Mouse (Mus musculus) ES-E14 (cell line): ENCODE measurements around the gene Prr27. TPM values are rescaled to one million over a fixed set of nuclear protein-coding genes. Genes with fewer than 3 reads are reported as not detected.

Experiments
- DNase-seq: peaks from one replicate; pipeline ENCODE4 v3.0.0-alpha.2; 2013; ENCODE audit warnings: low read depth, low spot score
- H3K27ac ChIP-seq: 2 replicates; pipeline ENCODE4 v1.5.1; 2012; ENCODE audit warnings: low read depth, mild to moderate bottlenecking, low read length, moderate library complexity, mixed read lengths; ENCODE audit not compliant: poor library complexity, insufficient read depth, severe bottlenecking
- H3K36me3 ChIP-seq: 2 replicates; pipeline ENCODE4 v1.6.1; 2012; ENCODE audit warnings: mild to moderate bottlenecking, low read length, moderate library complexity, mixed read lengths; ENCODE audit not compliant: control insufficient read depth, poor library complexity, insufficient read depth, severe bottlenecking
- H3K4me1 ChIP-seq, 2 experiments: fragments of 150-350 bp in 1 of 2; sonication (generic) in 1 of 2; 2 replicates each; pipeline ENCODE4 v1.6.1; 2012; ENCODE audit warnings: low read length in 2 of 2, mild to moderate bottlenecking in 1 of 2, mixed read lengths in 1 of 2; ENCODE audit not compliant: control insufficient read depth in 2 of 2, insufficient read depth in 2 of 2, poor library complexity in 1 of 2
- H3K4me3 ChIP-seq, 2 experiments: fragments of 150-350 bp in 1 of 2; sonication (generic) in 1 of 2; 2 replicates each; pipeline ENCODE4 v1.5.1; 2012; ENCODE audit warnings: low read length in 2 of 2, low read depth in 1 of 2, mild to moderate bottlenecking in 1 of 2, mixed read lengths in 1 of 2; ENCODE audit not compliant: insufficient read depth in 1 of 2, poor library complexity in 1 of 2, severe bottlenecking in 1 of 2
- H3K9ac ChIP-seq: 2 replicates; pipeline ENCODE4 v1.6.1; 2012; ENCODE audit warnings: low read depth, mild to moderate bottlenecking, low read length, mixed read lengths; ENCODE audit not compliant: poor library complexity, insufficient read depth, severe bottlenecking
- H3K9me3 ChIP-seq: fragments of 150-350 bp; sonication (generic); 2 replicates; pipeline ENCODE4 v1.6.1; 2012; ENCODE audit warnings: low read depth, mild to moderate bottlenecking, low read length; ENCODE audit not compliant: control insufficient read depth, insufficient read depth
- CHD2 ChIP-seq: IDR thresholded peaks from 2 replicates; pipeline ENCODE4 v1.6.1; 2014; ENCODE audit warnings: mild to moderate bottlenecking, low read depth, low read length, inconsistent platforms
- HCFC1 ChIP-seq: IDR thresholded peaks from 2 replicates; pipeline ENCODE4 v1.6.1; 2012; ENCODE audit warnings: low read length, inconsistent platforms, borderline replicate concordance; ENCODE audit not compliant: insufficient read depth
- MAFK ChIP-seq: IDR thresholded peaks from 2 replicates; pipeline ENCODE4 v1.6.1; 2014; ENCODE audit warnings: mild to moderate bottlenecking, low read depth, low read length, inconsistent platforms; ENCODE audit not compliant: insufficient read depth
- ZC3H11A ChIP-seq: IDR thresholded peaks from 2 replicates; pipeline ENCODE4 v1.6.1; 2012; ENCODE audit warnings: low read depth, mild to moderate bottlenecking, inconsistent platforms, low read length, borderline replicate concordance
- ZNF384 ChIP-seq: IDR thresholded peaks from 2 replicates; pipeline ENCODE4 v1.6.1; 2012; ENCODE audit warnings: low read depth, low read length, inconsistent platforms
- in situ Hi-C, 2 experiments: fragments of 600-800 bp; cut with MboI; formaldehyde crosslinking; loops; one replicate each; pipeline ENCODE4 v1.15.1; 2025; ENCODE audit warnings: low sequenced_read_pairs in 2 of 2, inconsistent platforms in 1 of 2; ENCODE audit not compliant: unreplicated experiment in 2 of 2
- total RNA-seq: library from RNA; depleted of rRNA; stranded (reverse); fragments of 300-350 nt; gene quantifications from 2 replicates; pipeline ENCODE4 v1.2.3, GENCODE M21; 2012; rRNA removed

Gene Prr27
- not detected in 2 replicates for total RNA-seq

GRCm38 (mm10) chr5:87825386-87825785 is at the start of gene Prr27:
Gene Prr27, plus strand, starts transcription at chr5:87825686.
- Histone ChIP-seq H3K27ac (no peak within 1 kb of the TSS), H3K4me1 (no peaks in the 10 kb centered on the region), H3K4me3 (no peak within 1 kb of the TSS), H3K36me3 (no peaks in the 10 kb centered on the region), H3K9me3 (no peaks in the 10 kb centered on the region), H3K9ac (no peak within 1 kb of the TSS)
- DNase-seq, result no peak
- in situ Hi-C loops, result no loop called here
- TF ChIP-seq ZC3H11A, result no peak
- TF ChIP-seq ZNF384, result no peak
- no peak for TF ChIP-seq CHD2
- no peak for TF ChIP-seq HCFC1
- no peak for TF ChIP-seq MAFK

GRCm38 (mm10) chr5:87782731-87783130 is 42.8 kb upstream of the Prr27 start:
- no peak for TF ChIP-seq MAFK
- TF ChIP-seq ZNF384, result no peak
- no peak for TF ChIP-seq CHD2
- TF ChIP-seq HCFC1, result no peak
- TF ChIP-seq ZC3H11A, result no peak
- Histone ChIP-seq H3K4me3 (no peak overlapping the region), H3K9ac (no peak overlapping the region), H3K27ac (no peak overlapping the region), H3K9me3 (no peaks in the 10 kb centered on the region), H3K36me3 (no peaks in the 10 kb centered on the region), H3K4me1 (no peaks in the 10 kb centered on the region)
- DNase-seq, result no peak
- in situ Hi-C loops, result no loop called here

DNA sequence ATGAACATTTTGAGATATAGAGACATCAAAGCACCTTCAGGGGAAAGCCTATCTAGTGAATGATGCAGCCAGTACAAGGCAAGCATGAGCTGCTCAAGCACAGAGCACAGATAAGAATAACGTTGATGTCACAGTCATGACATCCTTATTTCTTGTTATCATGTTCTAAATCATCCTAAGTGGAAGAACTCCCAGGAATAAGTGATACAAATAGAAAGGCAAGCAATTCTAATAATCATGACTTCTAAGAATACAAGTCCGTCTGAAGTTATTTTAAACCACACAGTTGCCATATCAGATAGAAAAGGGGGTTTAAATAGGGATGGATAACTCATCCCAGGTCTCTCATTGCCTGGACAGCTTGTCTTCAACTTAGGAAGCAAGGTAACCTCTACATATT is 17.7 kb upstream of the Prr27 start, which contains the start of gene Csn1s2b:
TSS of gene Csn1s2b (plus strand) at position 301 of the 400 bp plus-strand sequence.
- Histone ChIP-seq H3K4me3 (no peak within 1 kb of the TSS), H3K27ac (no peak within 1 kb of the TSS), H3K9ac (no peak within 1 kb of the TSS), H3K4me1 (no peaks in the 10 kb centered on the region), H3K36me3 (no peaks in the 10 kb centered on the region), H3K9me3 (no peaks in the 10 kb centered on the region)
- TF ChIP-seq ZNF384, result no peak
- no peak for TF ChIP-seq HCFC1
- no peak for TF ChIP-seq ZC3H11A
- no peak for TF ChIP-seq MAFK
- TF ChIP-seq CHD2, result no peak
- in situ Hi-C loops, result no loop called here
- no peak for DNase-seq

DNA sequence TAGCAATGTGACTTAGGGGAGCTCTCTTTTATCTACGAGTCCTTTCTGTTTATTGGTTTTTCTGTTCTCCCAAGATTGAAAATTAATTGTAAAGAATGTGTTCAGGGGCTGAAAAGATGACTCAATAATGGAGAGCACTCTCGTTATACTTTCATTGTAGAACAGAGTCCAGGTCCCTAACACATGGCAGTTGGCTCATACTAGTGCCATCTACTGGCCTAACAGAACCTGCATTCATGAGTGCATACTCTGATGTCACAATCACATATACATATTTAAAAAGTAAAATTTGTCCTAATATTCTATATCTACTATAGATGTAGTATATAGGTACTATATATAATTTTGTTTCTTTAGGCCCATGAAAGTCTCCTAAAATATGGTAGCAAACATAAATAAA is 16.2 kb upstream of the Prr27 start:
- no peak overlapping the region for H3K9ac ChIP-seq
- no peaks in the 10 kb centered on the region for H3K9me3 ChIP-seq
- no peak overlapping the region for H3K27ac ChIP-seq
- in situ Hi-C loops, result no loop called here
- H3K4me3 ChIP-seq, result no peak overlapping the region
- no peaks in the 10 kb centered on the region for H3K4me1 ChIP-seq
- no peaks in the 10 kb centered on the region for H3K36me3 ChIP-seq
- no peak for DNase-seq
- no peak for TF ChIP-seq MAFK
- TF ChIP-seq CHD2, result no peak
- no peak for TF ChIP-seq HCFC1
- TF ChIP-seq ZC3H11A, result no peak
- TF ChIP-seq ZNF384, result no peak
